Mouse (Mus musculus): ENCODE measurements around the gene Lima1. TPM values are rescaled to one million over a fixed set of nuclear protein-coding genes. Genes with fewer than 3 reads are reported as not detected.
"Not testable (repeated sequence)": the region's sequence is repeated elsewhere in the genome, so short reads cannot be mapped to it uniquely, and the experiment has no call there.

The Lima1 gene
- 12.1 and 12.4 TPM in 2 replicates for polyA plus RNA-seq (2012; rRNA removed)

DNA sequence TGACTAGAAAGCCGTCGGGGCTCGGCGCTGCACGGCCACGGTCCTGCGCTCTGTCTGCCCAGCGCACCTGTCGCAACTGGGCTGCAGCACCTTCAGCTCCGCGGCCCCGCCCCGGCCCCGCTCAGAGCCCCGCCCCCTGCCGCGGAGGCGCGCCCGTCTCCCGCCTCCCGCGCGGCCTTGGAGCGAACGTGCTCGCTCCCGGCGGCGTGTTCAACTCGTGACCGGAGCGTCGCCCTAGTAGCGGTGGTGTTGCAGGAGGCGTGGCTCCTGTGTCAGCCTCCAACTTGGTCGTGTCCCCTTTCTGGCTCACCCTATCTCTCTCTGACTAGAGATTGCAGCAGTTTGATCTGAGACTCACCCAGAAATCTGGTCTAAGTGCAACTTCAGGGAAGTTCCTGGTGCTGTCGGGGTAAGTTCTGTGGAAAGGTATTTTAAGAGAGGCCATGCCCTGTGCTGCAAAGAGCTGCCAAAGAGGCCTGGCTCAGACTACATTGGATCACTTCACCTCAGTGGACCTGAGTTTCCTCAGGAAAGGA is at the start of gene Lima1:
Gene Lima1 (minus strand): TSS at position 123 of the 536 bp plus-strand sequence.
- Histone ChIP-seq H3K27ac (ENCODE audit: insufficient read depth, low read length) (no peak within 1 kb of the TSS), H3K4me1 (ENCODE audit: control insufficient read depth, insufficient read depth, low read length) (peaks cover 2% of the 10 kb centered on the region; the same call in 1 of the 2 replicates), H3K4me3 (ENCODE audit: insufficient read depth, low read length) (peak within 1 kb of the TSS; percentile 59)
- TF ChIP-seq POLR2A (IDR thresholded peaks at IDR 0.05; ENCODE audit: extremely low read depth, insufficient read depth, low read length) (peak; percentile 48; the same call in 1 of the 2 replicates), CTCF (IDR thresholded peaks at IDR 0.05; ENCODE audit: extremely low read depth, insufficient read depth, low read length) (no peak)

DNA sequence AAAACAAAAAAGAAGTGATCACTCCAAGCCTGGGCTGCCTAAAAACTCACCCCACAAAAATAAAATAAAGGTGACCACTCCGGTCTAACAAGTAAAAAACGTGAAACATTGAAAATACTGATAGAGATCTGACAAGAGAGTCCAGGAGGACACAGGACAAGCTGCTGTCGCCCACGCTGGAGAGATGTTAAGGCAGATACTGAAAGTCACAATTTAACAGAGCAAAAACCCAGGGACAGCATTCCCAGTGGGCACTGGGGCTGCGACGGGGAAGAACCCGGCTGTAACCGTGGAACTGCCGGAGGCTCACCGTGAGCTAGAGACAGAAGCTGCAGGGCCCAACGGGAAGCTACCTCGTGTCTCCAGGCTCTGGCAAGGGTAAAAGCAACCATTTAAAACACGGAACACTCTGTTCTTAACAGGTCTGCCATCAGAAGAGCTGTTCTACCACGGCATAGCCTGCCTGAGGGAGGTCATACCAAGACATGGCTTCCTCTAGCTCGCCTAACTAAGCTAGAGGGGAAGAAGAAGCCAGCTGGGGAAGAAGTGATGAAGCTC is 44.4 kb upstream of the Lima1 start:
- Histone ChIP-seq H3K27ac (ENCODE audit: insufficient read depth, low read length) (no peak overlapping the region), H3K4me1 (ENCODE audit: control insufficient read depth, insufficient read depth, low read length) (no peaks in the 10 kb centered on the region), H3K4me3 (ENCODE audit: insufficient read depth, low read length) (no peak overlapping the region)
- TF ChIP-seq CTCF (IDR thresholded peaks at IDR 0.05; ENCODE audit: extremely low read depth, insufficient read depth, low read length) (no peak), POLR2A (IDR thresholded peaks at IDR 0.05; ENCODE audit: extremely low read depth, insufficient read depth, low read length) (no peak)

DNA sequence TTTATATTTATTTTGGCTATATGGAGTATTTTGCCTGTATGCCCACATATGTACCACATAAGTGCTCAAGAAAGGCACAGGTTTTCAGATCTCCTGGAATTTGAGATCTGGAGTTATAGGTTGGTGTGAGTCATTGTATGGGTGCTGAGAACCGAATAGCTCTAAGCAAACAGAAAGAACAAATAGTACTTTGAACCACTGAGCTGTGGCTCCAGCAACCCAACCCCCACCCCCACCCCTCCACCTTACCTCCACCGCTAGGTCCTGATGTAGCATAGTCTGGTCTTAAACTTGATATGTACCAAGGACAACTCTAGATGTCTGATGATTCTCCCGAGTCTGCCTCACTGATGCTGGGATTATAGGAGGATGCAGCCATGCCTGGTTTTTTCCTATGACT is 42.0 kb upstream of the Lima1 start:
- no peak overlapping the region for H3K27ac ChIP-seq (ENCODE audit: insufficient read depth, low read length)
- H3K4me1 ChIP-seq (ENCODE audit: control insufficient read depth, insufficient read depth, low read length) = no peaks in the 10 kb centered on the region
- no peak for TF ChIP-seq CTCF (IDR thresholded peaks at IDR 0.05; ENCODE audit: extremely low read depth, insufficient read depth, low read length)
- no peak for TF ChIP-seq POLR2A (IDR thresholded peaks at IDR 0.05; ENCODE audit: extremely low read depth, insufficient read depth, low read length)
- H3K4me3 ChIP-seq (ENCODE audit: insufficient read depth, low read length) = no peak overlapping the region

GRCm38 (mm10) chr15:99914613-99915012 is 39.4 kb upstream of the Lima1 start:
- H3K4me3 ChIP-seq (ENCODE audit: insufficient read depth, low read length) = no peak overlapping the region
- TF ChIP-seq CTCF (IDR thresholded peaks at IDR 0.05; ENCODE audit: extremely low read depth, insufficient read depth, low read length) (no peak), POLR2A (IDR thresholded peaks at IDR 0.05; ENCODE audit: extremely low read depth, insufficient read depth, low read length) (no peak)
- no peaks in the 10 kb centered on the region for H3K4me1 ChIP-seq (ENCODE audit: control insufficient read depth, insufficient read depth, low read length)
- H3K27ac ChIP-seq (ENCODE audit: insufficient read depth, low read length) = no peak overlapping the region

DNA sequence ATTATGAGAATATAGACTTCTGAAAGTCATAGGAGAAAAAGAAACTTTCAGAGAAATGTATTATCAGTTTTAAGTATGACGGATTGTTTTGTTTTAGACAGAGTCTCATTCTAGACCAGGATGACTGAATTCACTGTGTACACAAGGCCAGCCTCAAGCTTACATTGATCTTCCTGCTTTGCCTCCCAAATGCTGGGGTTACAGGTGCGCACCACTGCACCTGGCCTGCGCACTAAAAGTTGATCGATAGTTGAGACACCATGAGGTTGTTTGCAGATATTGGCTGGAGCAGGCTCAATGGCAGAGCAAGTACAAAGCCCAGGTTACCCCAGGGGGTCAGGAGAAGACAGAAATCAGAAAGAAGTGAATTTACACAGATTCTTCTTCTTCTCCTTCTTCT is 36.5 kb upstream of the Lima1 start:
- TF ChIP-seq POLR2A (IDR thresholded peaks at IDR 0.05; ENCODE audit: extremely low read depth, insufficient read depth, low read length) (no peak), CTCF (IDR thresholded peaks at IDR 0.05; ENCODE audit: extremely low read depth, insufficient read depth, low read length) (no peak)
- no peak overlapping the region for H3K27ac ChIP-seq (ENCODE audit: insufficient read depth, low read length)
- no peak overlapping the region for H3K4me3 ChIP-seq (ENCODE audit: insufficient read depth, low read length)
- no peaks in the 10 kb centered on the region for H3K4me1 ChIP-seq (ENCODE audit: control insufficient read depth, insufficient read depth, low read length)

- not testable (repeated sequence) for H3K4me1 ChIP-seq (ENCODE audit: control insufficient read depth, insufficient read depth, low read length); H3K4me3 ChIP-seq (ENCODE audit: insufficient read depth, low read length); H3K27ac ChIP-seq (ENCODE audit: insufficient read depth, low read length)
- peak; percentile 42 for TF ChIP-seq CTCF (IDR thresholded peaks at IDR 0.05; ENCODE audit: extremely low read depth, insufficient read depth, low read length)
These were observed 34.2 kb upstream of the Lima1 start for GRCm38 (mm10) chr15:99909339-99909996.

GRCm38 (mm10) chr15:99907514-99907913 is 32.3 kb upstream of the Lima1 start:
- H3K4me3 ChIP-seq (ENCODE audit: insufficient read depth, low read length) = no peak overlapping the region
- H3K4me1 ChIP-seq (ENCODE audit: control insufficient read depth, insufficient read depth, low read length) = no peaks in the 10 kb centered on the region
- TF ChIP-seq CTCF (IDR thresholded peaks at IDR 0.05; ENCODE audit: extremely low read depth, insufficient read depth, low read length) = no peak
- TF ChIP-seq POLR2A (IDR thresholded peaks at IDR 0.05; ENCODE audit: extremely low read depth, insufficient read depth, low read length) = no peak
- H3K27ac ChIP-seq (ENCODE audit: insufficient read depth, low read length) = no peak overlapping the region

GRCm38 (mm10) chr15:99907041-99907440 is 31.8 kb upstream of the Lima1 start:
- TF ChIP-seq POLR2A (IDR thresholded peaks at IDR 0.05; ENCODE audit: extremely low read depth, insufficient read depth, low read length) (no peak), CTCF (IDR thresholded peaks at IDR 0.05; ENCODE audit: extremely low read depth, insufficient read depth, low read length) (no peak)
- Histone ChIP-seq H3K27ac (ENCODE audit: insufficient read depth, low read length) (no peak overlapping the region), H3K4me3 (ENCODE audit: insufficient read depth, low read length) (no peak overlapping the region), H3K4me1 (ENCODE audit: control insufficient read depth, insufficient read depth, low read length) (no peaks in the 10 kb centered on the region)

- TF ChIP-seq CTCF (IDR thresholded peaks at IDR 0.05; ENCODE audit: extremely low read depth, insufficient read depth, low read length) (no peak), POLR2A (IDR thresholded peaks at IDR 0.05; ENCODE audit: extremely low read depth, insufficient read depth, low read length) (no peak)
- Histone ChIP-seq H3K4me1 (ENCODE audit: control insufficient read depth, insufficient read depth, low read length) (no peaks in the 10 kb centered on the region), H3K4me3 (ENCODE audit: insufficient read depth, low read length) (no peak overlapping the region), H3K27ac (ENCODE audit: insufficient read depth, low read length) (no peak overlapping the region)
These were observed 29.6 kb upstream of the Lima1 start for GRCm38 (mm10) chr15:99904841-99905240.

GRCm38 (mm10) chr15:99904333-99904732 is 29.1 kb upstream of the Lima1 start:
- H3K4me3 ChIP-seq (ENCODE audit: insufficient read depth, low read length) = no peak overlapping the region
- TF ChIP-seq POLR2A (IDR thresholded peaks at IDR 0.05; ENCODE audit: extremely low read depth, insufficient read depth, low read length) (no peak), CTCF (IDR thresholded peaks at IDR 0.05; ENCODE audit: extremely low read depth, insufficient read depth, low read length) (peak; percentile 86)
- no peak overlapping the region for H3K27ac ChIP-seq (ENCODE audit: insufficient read depth, low read length)
- H3K4me1 ChIP-seq (ENCODE audit: control insufficient read depth, insufficient read depth, low read length) = no peaks in the 10 kb centered on the region

Measured in cortical plate, adult 2 months (tissue).